ENCODE assay signal across 8 mouse cellular contexts in genomic region chr6:124492842-124493561, GRCm38 (mm10). TPM values are rescaled to one million over a fixed set of nuclear protein-coding genes. Genes with fewer than 3 reads are reported as not detected.
DNase-seq lines count a peak whose midpoint lies in the region; ATAC-seq lines count a peak whose summit lies in the region.

TSS of gene C1rl (plus strand) at chr6:124493113.

- DNase-seq in T-cell, adult 2 months (ENCODE audit: low spot score): peak; percentile 30
- DNase-seq in cerebellum, postnatal 36 days: peak; percentile 70 to 80
- peak; percentile 88 for DNase-seq in gastrocnemius, adult 18-20 months (ENCODE audit: low spot score)
- peak; percentile 39 to 62 for DNase-seq in layer of hippocampus, postnatal 36 days
- DNase-seq in lung, postnatal 36 days: peak; percentile 94
- peak; percentile 85 for DNase-seq in retina, embryonic 14.5 days (ENCODE audit: low spot score)
- DNase-seq in thymus, postnatal 36 days: peak; percentile 36 to 48

- no peak within 1 kb of the TSS for H3K4me2 ChIP-seq in hindbrain, embryonic 15.5 days

- WGBS in hindbrain, embryonic 15.5 days: 62% methylated on average over 4 of the region's 4 CpGs

- H3K4me1 ChIP-seq in hindbrain, embryonic 15.5 days (replicated peaks): no peaks in the 10 kb centered on the region

- H3K27ac ChIP-seq in hindbrain, embryonic 15.5 days (replicated peaks): no peak within 1 kb of the TSS

- H3K9ac ChIP-seq in hindbrain, embryonic 15.5 days: no peak within 1 kb of the TSS

- ATAC-seq in hindbrain, embryonic 15.5 days (ENCODE audit: low FRiP score, low read depth): peak; percentile 71; the same call in 1 of the 2 replicates

- H3K9me3 ChIP-seq in hindbrain, embryonic 15.5 days: 0 out of 2 replicates have a peak, but pooled peaks cover 6% of the 10 kb centered on the region

- H3K36me3 ChIP-seq in hindbrain, embryonic 15.5 days: no peaks in the 10 kb centered on the region

- H3K4me3 ChIP-seq in hindbrain, embryonic 15.5 days: no peak within 1 kb of the TSS

- H3K27me3 ChIP-seq in hindbrain, embryonic 15.5 days: no peaks in the 10 kb centered on the region

RNA-seq across cellular contexts. Expression of gene C1rl, which starts in this region (rescaled TPM):
- total RNA-seq in gastrocnemius, adult 18-20 months (2021): under 1 TPM; 0.50 to 0.57 TPM
- 0.22 and 0.38 TPM in 2 replicates for polyA plus RNA-seq in hindbrain, embryonic 15.5 days (2015; fragmentation: Nextera tagmentation; extraction: Ambion mirVana)
- under 1 TPM; 0.13 to 0.15 TPM for total RNA-seq in layer of hippocampus, postnatal 36 days (2021)

Comparison
In these comparisons a context has a peak if more than half of its experiments do, and no peak if none do; other contexts are left out.
1. Peak in DNase-seq in gastrocnemius, adult 18-20 months; RNA of the gene not detected or under 1 TPM.
2. Peak in ATAC-seq in hindbrain, embryonic 15.5 days; RNA of the gene not detected or under 1 TPM.
3. Peak in DNase-seq in layer of hippocampus, postnatal 36 days; RNA of the gene not detected or under 1 TPM.
4. DNase-seq: peak in every context shown above with its lines; median percentile 94 in lung, postnatal 36 days; 88 in gastrocnemius, adult 18-20 months; 85 in retina, embryonic 14.5 days; 75 in cerebellum, postnatal 36 days; 50 in layer of hippocampus, postnatal 36 days; 42 in thymus, postnatal 36 days; 30 in T-cell, adult 2 months.